Mouse (Mus musculus): Measurements from ENCODE around the gene Thap8. TPM values are rescaled to one million over a fixed set of nuclear protein-coding genes. Genes with fewer than 3 reads are reported as not detected.

Gene Thap8
- total RNA-seq, 2 experiments from 2014 or later, result 0.20 TPM; not detected in 1

DNA sequence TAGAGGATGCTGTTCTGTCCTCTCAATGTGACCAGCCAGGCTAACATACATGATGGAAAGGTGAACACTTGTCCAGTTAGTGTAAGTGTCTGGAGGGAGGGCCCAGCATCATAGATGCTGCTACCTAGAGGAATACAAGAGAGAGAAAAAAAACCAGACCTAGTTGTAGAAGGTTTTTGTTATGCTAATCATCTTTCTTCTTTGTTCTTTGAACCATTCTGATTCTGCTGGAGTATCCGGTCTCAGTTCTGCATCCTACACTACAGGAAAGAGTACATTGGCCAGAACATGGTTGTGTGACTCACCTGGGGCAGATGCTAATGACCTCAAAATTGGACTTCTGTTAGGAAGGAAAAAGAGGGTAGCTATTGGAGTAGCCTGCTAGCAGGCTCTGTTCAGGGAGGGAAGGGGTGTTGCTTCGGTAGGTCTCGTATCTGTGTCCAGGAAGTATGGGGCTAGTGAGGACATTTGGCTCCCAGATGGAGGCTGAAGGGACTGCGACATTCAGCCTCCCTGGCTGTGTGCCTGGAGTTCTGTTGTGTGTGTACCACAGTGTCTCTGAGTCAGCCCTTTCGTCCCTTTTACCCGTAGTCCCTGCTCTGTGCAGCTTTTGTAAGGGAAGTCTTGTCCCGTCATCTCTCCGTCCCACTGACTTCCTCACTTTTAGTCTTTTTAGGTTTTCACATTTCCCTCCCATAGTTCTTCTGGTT lies 7.0 kb downstream of the Thap8 start:
- DNase-seq, result no peak

DNA sequence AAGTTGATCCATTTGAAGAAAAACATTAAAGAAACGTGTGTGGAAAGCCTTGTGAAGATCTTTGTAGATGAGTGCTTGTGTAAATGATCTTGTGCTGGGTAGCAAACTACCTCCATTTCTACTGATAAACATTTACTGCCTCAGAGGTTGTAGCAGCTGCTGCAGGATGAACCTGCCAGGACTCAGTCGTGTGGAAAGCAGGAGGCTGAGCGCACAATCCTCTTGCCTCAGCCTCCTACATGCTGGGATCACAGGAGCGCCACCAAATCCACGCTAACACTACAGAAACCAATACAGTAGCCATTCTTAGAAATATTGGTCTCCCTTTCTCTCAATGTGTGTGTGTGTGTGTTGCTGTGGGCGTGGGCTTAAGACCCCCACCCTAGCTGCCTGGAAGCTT lies 8.2 kb downstream of the Thap8 start:
- DNase-seq, result no peak

DNA sequence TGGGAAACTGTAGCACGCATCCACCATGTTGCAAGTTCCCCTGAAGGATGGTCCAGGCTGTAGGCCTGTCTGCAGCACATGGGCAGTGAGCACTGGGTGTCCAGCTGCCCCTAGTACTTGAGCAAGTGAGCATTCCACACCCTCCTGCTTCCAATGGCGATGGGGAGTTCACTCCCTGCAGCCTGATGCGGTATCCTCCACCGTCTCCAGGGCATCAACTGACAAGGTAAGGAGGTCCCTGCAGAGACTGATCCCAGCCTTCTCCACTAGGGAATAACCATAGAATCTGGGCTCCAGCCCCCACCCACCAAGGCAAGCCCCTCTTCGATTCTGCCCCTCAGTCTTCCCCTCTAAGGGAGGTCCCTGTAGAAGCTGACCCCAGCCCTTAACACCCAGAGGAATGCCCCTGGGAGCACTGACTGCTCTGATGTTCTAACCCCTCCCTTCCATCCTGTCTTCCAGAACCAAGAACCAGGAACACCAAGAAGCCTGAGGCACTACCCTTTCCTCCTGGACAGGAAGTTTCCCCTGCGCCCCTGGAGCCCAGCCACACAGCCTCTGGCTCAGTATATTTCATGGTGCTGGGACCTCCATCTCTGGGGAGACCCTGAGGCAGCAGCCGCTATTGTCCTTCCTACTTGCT lies 9.3 kb downstream of the Thap8 start:
- no peak for DNase-seq

DNA sequence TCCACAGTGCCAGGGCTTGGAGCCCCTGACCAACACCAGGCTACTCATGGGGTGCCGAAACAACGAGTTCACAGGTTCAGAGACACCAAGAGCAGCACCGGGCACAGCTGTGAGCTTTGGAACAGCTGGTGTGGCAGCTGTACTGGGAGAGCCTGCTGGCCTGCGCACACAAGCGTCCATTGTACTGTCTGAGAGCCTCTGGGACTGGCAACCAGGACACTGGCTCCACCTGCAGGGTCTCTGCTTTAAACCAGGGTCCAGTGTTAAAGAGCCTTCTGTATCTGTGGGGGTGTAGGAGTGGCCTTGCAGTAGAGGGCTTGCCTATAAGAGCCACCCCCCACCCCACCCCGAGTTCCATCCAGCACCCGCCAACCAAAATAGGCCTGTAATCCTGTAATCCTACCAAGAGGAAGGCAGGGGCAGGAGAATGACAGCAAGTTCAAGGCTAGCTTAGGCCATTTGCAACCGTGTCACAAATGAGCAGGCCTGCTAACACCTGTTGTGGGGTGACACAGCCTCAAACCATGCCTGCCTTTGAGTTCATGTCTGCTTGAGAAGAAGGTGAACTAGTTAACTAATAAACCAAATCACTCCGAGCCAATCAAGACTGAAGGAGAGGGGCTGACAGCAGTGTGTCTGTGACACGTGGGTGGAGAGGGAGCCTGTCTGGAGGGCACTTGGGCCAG lies 10.0 kb downstream of the Thap8 start:
- DNase-seq, result no peak

DNA sequence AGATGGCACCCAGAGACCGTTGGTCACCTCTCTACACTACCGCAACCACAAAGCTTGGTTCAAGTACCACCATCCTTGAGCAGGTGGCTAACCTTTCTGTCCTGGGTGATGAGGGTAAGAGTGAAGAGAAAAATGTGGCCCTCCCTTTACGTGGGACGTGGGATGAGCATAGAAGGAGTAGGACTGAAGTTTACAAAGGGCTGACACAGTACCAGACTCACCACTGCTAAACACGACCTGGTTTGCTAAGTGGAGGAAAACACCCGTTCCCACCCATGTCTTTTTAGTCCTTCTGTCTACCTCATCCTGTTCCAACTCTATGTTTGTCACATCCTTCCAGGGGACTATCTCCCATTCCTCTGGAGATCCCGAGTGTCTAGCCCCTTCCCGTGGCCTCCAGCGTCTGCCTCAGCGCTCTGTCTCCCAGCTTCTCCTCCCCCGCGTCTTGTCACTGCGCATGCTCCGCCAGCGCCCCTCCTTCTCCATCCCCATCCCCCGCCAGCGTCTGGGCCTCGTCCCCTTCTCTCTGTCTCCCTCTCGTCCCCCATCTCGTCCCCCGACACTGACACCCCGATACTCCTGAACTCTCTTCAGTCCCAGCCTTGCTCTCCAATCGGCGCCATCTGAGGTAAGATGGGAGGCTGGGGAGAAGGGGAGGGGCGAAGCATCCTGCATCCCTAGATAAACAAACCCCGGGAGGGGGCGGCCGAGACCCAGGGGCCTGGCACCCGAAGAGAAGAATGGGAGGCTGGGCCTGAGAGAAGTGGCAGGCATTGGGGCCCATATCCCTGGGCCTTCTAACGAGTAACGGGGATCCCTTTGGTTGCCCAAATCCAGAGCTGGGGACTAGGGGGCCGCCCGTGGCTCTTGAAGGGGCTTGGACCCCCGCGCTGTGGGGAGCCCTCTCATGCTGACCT lies 11.6 kb downstream of the Thap8 start, which contains the start of gene Clip3:
Gene Clip3 (plus strand): TSS at position 514 of the 917 bp plus-strand sequence.
- DNase-seq, result peak; percentile 59

DNA sequence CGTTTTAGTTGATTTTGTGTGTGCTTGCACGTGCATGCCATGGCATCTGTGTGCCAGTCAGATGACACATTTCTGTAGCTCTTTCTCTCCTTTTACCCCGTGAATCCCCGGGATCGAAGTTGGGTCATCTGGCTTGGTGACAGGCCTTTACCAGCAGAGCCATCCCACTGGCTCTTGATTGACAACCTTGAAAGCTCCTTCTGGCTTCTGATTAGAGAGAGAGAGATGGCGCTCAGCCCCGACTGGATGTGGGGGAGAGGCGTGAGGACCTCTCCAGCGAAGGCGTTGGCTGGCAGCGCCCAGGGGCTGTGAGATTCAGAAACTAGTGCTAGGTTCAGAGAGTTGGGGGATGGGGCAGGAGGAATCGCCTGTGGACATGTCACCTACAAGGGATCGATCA lies 13.9 kb downstream of the Thap8 start:
- DNase-seq, result no peak

DNA sequence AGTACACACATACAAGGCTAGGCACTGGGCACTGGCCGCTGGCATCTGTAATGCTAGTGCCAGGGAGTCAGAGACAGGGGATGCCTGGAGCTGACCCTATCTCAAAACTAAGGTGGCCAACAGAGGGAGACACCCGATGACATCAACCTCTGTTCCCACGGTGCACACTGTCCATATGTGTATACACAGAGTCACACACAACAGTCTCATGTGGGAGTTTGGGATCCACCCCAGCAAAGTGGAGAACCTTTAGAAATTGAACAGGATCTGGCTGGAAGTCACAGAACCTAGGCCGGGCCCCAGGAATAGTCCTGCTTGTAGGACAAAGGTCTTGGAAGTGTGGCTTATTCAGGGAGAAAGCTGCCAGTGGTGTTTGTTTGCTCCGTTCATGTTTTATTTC lies 14.4 kb downstream of the Thap8 start:
- DNase-seq, result no peak

DNA sequence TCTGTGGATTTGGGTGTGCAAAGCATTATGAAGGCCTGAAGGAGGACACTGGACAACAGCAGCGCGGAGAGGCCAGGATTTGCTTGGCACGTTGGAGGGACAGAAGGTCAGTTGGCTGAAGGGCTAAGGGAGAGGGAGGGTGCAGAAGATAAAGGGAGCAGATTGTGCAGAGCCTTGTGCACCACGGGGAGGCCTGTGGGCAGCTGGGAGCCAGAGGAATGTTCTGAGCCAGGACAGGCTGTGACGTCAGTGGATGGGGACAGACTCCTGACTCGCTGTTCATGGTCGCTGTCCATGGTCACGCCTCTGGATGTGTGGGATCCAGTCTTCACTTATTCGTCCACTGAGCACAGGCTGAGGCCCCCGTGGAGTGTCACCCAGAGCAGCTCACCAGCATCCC lies 15.2 kb downstream of the Thap8 start:
- peak; percentile 47 for DNase-seq

DNA sequence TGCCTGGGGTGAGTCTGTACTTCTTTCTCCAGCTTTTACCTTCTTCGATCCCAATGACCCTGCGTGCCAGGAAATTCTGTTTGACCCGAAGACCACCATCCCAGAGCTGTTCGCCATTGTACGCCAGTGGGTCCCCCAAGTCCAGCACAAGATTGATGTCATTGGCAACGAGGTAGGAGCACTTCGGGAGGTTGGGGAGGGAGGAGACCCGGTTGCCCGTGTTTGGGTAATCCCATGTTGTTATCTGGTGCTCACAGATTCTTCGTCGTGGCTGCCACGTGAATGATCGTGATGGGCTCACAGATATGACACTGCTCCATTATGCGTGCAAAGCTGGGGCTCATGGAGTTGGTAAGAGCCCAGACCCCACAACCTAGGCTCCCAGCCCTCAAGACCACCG lies 16.9 kb downstream of the Thap8 start:
- DNase-seq, result no peak

DNA sequence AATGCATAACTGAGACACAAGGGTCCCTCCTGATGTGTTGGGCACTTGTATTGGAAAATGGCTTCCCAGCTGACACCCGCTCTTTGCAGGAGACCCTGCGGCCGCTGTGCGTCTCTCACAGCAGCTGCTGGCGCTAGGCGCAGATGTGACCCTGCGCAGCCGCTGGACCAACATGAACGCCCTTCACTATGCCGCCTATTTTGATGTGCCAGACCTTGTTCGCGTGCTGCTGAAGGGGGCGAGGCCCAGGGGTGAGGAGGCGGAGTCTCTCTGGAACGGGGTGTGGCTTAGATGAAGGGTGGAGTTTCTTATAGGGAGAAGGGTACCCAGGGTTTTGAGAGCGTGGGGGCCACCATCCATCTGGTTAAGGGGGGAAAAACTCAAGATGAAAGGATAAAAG lies 17.4 kb downstream of the Thap8 start:
- DNase-seq, result no peak

DNA sequence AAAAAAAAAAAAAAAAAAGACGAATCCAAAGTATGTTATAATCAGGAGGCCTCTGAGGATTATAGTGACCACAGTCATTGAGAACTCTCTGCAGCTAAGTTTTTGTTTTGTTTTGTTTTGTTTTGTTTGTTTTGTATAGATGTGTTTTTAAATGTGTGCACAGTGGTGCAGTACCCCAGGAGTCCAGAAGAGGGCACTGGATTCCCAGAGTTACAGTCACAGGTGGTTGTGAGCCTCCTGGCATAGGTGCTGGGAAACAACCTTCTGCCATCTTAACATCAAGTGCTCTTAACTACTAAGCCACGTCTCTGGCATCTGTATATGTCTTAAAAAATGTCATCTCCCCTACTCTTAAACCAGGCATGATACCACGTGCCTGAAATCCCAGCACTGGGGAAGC lies 21.0 kb downstream of the Thap8 start:
- no peak for DNase-seq

DNA sequence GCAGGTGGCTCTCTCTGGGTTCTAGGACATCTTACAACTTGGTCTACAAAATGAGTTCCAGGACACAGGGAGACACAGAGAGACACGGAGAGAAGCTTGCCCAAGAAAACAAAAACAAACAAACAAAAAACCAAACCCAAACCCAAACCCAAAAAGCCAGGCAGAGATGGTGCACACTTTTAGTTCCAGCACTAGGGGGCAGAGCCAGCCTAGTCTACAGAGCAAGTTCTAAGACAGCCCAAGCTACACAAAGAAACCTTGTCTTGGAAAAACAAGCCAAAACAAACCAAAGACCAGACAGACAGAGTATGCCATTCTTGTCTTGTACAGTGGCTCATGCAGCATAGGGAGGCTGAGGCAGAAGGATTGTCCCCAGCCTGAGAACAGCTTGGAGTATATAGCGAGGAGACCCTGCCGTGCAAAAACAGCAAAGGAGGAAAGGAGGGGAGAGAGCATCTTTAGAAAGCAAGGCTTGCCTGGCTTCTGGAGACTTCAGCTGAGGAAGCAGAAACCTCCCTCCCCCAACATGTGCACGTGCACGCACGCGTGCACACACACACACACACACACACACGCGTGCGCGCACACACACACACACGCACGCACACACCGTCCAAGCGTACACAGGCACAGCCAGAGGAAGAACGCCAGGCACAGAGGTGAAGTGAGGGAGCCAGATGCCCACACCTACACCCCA lies 26.3 kb downstream of the Thap8 start:
- DNase-seq, result no peak

DNA sequence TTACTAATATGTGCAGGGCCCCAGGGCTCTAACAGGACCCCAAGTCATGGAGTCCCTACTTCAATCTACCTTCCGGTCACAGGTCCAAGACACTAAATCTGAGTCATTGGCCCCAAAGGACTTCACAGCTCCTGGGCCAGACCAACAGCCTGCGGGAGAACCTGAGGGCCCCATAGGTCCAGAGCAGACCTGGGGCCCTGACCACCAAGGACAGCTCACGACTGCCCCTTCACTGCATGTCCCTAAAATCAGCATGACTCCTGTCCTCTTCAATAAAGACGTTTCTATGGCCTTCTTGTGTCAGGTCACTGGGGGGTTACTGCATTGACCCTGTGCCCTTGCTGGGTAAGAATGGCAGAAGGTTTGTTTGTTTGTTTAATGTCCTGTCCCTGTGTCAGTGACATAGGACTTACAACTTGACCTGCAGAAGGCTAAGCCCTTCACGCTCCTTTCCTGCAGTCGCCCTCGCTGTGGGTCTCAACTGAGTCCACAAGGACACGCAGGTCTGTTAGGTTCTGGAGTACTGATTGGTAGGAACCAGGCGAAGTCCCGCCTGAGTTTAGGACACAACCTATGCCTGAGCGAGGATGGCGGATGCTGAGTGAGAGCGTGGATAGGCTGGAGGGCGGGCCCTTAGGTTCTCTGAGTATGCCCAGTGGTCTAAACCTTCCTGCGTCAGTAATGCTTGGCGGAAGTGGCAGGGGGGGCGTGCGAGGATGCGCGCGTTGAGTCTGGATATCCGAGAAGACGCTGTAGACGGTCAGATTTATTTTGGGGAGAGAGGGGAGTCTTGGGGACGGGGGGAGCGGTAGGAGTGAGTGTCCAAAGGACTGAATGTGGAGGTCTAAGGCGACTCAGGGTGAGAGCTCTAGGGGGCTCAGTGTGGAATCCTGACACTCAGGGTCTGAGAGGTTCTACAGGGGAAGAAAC lies 28.4 kb downstream of the Thap8 start, which contains the start of gene Alkbh6:
Gene Alkbh6 (plus strand): TSS at position 642 of the 930 bp plus-strand sequence.
- peak; percentile 95 for DNase-seq

DNA sequence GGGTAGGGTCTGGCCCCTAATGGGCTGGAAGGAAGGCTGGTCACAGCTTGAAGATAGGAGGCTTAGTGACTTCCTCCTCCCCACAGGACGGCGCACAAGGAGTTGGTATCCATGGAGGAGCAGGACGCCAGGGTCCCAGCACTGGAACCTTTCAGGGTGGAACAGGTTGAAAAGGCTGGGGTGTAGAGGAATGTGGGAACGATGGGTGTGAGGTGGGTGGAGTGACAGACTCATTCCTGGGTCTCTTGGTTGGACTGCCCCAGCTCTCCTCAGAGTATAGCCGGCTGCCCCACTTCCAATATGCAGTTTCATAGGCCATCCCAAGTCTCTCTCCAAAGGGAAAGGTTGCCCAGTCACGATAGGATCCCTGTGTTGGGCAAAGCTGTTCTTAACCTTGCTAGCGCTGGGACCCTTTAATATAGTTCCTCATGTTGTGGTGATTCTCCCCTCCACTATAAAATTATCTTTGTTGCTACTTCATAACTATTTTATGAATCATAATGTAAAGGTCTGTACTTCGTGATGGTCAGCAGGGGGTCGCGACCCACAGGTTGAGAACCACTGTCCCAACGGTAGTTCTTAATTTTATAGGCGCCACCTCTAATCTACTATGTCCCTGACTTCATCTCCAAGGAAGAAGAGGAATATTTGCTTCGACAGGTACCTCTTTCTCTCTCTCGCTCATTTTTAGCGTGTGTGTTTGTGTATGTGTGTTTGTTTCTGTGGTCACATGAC lies 29.7 kb downstream of the Thap8 start:
- DNase-seq, result no peak

DNA sequence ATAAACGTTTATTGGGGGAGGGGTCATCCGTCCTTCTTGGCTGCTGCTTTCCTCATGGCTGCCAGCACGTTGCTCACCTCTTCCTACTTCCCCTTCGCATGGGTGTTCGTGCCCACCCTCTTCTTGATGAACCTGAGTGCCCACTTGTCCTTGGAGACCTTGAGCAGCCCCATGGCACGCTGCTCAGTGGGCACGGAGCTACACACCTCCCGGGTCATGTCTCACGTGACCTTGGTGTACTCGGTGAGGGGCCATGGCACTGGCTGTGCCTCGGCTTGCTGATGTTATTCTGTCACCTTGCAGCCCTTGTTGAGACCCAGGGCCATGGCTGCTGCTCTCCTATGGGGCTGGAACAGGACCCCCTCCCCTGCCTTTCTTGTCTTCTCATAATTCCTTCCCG lies 30.2 kb downstream of the Thap8 start:
- no peak for DNase-seq

DNA sequence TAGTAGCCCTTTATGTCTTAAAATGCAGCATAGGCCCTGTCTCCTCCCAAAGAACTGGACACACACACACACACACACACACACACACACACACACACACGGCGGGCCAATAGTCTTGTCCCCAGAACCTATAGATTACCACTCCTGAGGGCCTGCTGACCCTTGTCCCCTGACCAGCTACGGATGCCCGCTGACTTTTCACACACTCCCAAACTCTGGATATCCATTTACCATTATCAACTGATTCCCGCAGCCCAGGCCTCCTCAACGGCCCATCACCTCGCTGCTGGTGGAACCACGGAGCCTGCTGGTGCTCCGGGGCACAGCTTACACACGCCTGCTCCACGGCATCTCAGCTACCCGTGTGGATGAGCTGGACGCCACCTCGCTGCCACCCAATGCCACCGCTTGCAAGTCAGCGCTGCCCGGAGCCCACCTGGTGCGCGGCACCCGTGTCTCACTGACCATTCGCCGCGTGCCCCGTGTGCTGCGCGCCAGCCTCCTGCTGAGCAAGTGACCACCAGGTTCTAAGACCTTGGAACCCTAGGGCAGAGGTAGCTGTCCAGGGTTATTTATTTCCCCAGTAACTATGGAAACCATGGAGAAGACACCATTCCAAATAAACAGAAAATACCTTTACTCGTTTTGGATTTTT lies 33.9 kb downstream of the Thap8 start:
- DNase-seq, result no peak

DNA sequence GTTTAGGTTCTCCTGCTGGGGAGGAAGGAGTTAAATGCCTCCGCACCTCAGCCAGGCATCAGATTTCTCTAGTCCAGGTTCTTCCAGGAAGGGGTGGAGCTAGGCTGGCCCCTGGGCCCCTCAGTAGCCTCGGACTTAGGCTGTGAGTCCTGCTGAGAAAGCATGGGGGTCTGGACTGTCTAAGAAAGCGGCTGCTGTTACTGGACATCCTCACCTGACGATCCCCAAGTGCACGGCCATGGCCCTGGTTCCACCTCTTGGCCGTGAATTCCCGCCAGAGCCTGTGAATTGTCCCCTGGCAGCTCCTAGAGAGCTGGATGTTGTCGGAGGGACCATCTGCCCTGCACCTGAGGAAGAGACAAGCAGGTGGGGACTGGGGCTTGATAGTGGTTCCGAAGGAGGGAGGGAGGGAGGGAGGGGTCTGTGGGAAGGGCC lies 34.8 kb downstream of the Thap8 start, which contains the start of gene Syne4:
Gene Syne4 (plus strand): TSS at position 87 of the 435 bp plus-strand sequence.
- no peak for DNase-seq

DNA sequence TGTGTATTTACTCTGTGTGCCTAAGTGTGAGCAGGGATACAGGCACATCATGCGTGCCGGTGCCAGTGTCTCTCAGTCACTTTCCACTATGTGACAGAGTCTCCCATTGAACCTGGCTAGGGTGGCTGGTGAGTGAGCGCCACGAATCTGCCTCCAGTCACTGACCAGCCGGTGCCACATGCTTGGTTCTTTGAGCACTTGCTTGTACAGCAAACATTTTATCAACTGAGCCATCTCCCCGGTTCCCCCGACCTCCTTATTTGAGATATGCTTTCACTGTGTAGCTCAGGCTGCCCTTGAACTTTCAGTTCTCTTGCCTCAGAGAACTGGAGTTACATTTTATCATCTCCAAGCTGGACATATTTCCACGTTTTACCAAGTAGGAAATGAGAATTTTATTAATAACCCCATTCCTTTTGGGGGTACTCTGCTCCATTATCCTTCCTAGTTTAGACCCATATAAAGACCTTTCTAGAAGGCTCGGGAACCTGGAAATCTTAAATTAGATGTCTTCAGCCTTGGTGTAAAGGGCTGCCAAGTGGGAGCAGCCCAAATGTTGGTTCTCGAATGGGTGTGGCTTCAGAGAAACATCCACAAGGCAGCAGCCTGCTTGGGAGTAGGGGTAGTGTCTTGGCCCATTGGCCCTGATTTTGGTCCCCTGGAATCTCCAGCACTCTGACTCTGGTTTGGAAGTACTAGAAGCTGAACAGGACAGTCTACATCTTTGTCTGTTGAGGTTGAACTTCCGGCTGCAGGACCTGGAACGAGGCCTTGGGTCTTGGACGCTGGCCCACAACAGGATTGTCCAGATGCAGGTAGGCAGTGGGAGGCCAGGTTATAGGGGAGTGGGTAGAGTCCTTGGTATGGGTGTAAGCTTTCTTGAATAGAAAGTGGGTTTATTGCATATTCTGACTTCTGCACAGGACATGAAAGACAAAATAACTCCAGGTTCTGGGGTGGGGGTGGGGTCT lies 36.0 kb downstream of the Thap8 start:
- DNase-seq, result no peak
